Mouse (Mus musculus) kidney, embryonic 16.5 days (tissue): ENCODE measurements around the gene Ldlrad3. TPM values are rescaled to one million over a fixed set of nuclear protein-coding genes. Genes with fewer than 3 reads are reported as not detected.

Experiments
- ATAC-seq: fragments of 200-750 bp; cut with Nextera tagmentation; 2 replicates; pipeline ENCODE4 v1.8.0; 2017; ENCODE audit warnings: moderate TSS enrichment; ENCODE audit not compliant: low FRiP score, low TSS enrichment
- H3K27ac ChIP-seq: fragments of 300-500 bp; sonication (generic); 2 replicates; pipeline ENCODE4 v1.5.1; 2014; ENCODE audit warnings: low read length
- H3K27me3 ChIP-seq: fragments of 300-500 bp; sonication (generic); 2 replicates; pipeline ENCODE4 v1.6.1; 2014; ENCODE audit warnings: low read length, control low read depth, mixed read lengths; ENCODE audit not compliant: insufficient read depth
- H3K36me3 ChIP-seq: fragments of 300-500 bp; sonication (generic); 2 replicates; pipeline ENCODE4 v1.6.1; 2014; ENCODE audit warnings: low read length, control low read depth, mixed read lengths; ENCODE audit not compliant: insufficient read depth
- H3K4me1 ChIP-seq: fragments of 300-500 bp; sonication (generic); 2 replicates; pipeline ENCODE4 v1.6.1; 2014; ENCODE audit warnings: low read length, control low read depth, mixed read lengths; ENCODE audit not compliant: insufficient read depth
- H3K4me2 ChIP-seq: fragments of 300-500 bp; sonication (generic); replicated peaks from 2 replicates; pipeline ENCODE4 v1.6.1; 2014; ENCODE audit warnings: low read depth, low read length
- H3K4me3 ChIP-seq: fragments of 300-500 bp; sonication (generic); 2 replicates; pipeline ENCODE4 v1.5.1; 2014; ENCODE audit warnings: mild to moderate bottlenecking, low read length
- H3K9ac ChIP-seq: fragments of 300-500 bp; sonication (generic); replicated peaks from 2 replicates; pipeline ENCODE4 v1.6.1; 2014; ENCODE audit warnings: low read length
- H3K9me3 ChIP-seq: fragments of 300-500 bp; sonication (generic); 2 replicates; pipeline ENCODE4 v1.6.1; 2016; ENCODE audit warnings: low read length, control low read depth
- WGBS: fragments of 180-500 bp; shearing (Covaris S2); extraction: QIAGEN DNeasy Blood & Tissue Kit; methylation state at CpG from one replicate; pipeline ENCODE4 v1.1.7; 2014; 5-methylcytosine and 5-hydroxymethylcytosine counted together
- polyA plus RNA-seq: library from polyadenylated mRNA; unstranded; fragments of >200 nt; fragmentation: Nextera tagmentation; extraction: Ambion mirVana; gene quantifications from 2 replicates; pipeline ENCODE4 v1.2.1, GENCODE M21; 2015

Gene Ldlrad3
- 38.3 and 42.5 TPM in 2 replicates for polyA plus RNA-seq

GRCm38 (mm10) chr2:102185951-102186561 is at the start of gene Ldlrad3:
Ldlrad3 (minus strand) TSS chr2:102186385.
- no peaks in the 10 kb centered on the region for H3K9me3 ChIP-seq
- 0% methylated on average over 60 of the region's 77 CpGs for WGBS
- peak within 1 kb of the TSS; percentile 86 for H3K9ac ChIP-seq
- peak within 1 kb of the TSS; percentile 75 for H3K4me3 ChIP-seq
- H3K27ac ChIP-seq: peak within 1 kb of the TSS; percentile 92
- no peaks in the 10 kb centered on the region for H3K27me3 ChIP-seq
- H3K36me3 ChIP-seq: no peaks in the 10 kb centered on the region
- H3K4me1 ChIP-seq: peaks cover 25% of the 10 kb centered on the region
- peak; percentile 97 for ATAC-seq
- peak within 1 kb of the TSS; percentile 85 for H3K4me2 ChIP-seq

GRCm38 (mm10) chr2:102231470-102231869 is 45.3 kb upstream of the Ldlrad3 start:
- H3K36me3 ChIP-seq: no peaks in the 10 kb centered on the region
- no peaks in the 10 kb centered on the region for H3K27me3 ChIP-seq
- WGBS: 44% methylated on average over 5 of the region's 5 CpGs

GRCm38 (mm10) chr2:102229126-102229525 is 42.9 kb upstream of the Ldlrad3 start:
- Histone ChIP-seq H3K36me3 (no peaks in the 10 kb centered on the region), H3K9me3 (no peaks in the 10 kb centered on the region), H3K27ac (no peak overlapping the region), H3K9ac (no peak overlapping the region), H3K27me3 (no peaks in the 10 kb centered on the region), H3K4me2 (no peak overlapping the region), H3K4me1 (peaks cover 12% of the 10 kb centered on the region), H3K4me3 (no peak overlapping the region)
- 93% methylated on average over 2 of the region's 2 CpGs for WGBS
- ATAC-seq: no peak

More at GRCm38 (mm10) chr2:102231470-102231869, 45.3 kb upstream of the Ldlrad3 start:
- no peak overlapping the region for H3K4me2 ChIP-seq
- peak overlapping the region; percentile 36; the same call in 1 of the 2 replicates for H3K27ac ChIP-seq
- peaks cover 12% of the 10 kb centered on the region for H3K4me1 ChIP-seq
- H3K9ac ChIP-seq: peak overlapping the region; percentile 7
- no peaks in the 10 kb centered on the region for H3K9me3 ChIP-seq
- peak; percentile 92 for ATAC-seq
- no peak overlapping the region for H3K4me3 ChIP-seq

- Histone ChIP-seq H3K36me3 (no peaks in the 10 kb centered on the region), H3K9ac (no peak overlapping the region), H3K27me3 (no peaks in the 10 kb centered on the region), H3K4me1 (peaks cover 15% of the 10 kb centered on the region), H3K9me3 (no peaks in the 10 kb centered on the region), H3K27ac (no peak overlapping the region), H3K4me2 (no peak overlapping the region), H3K4me3 (no peak overlapping the region)
- WGBS: 69% methylated on average over 5 of the region's 5 CpGs
- no peak for ATAC-seq
Observed at GRCm38 (mm10) chr2:102228331-102228730, 42.1 kb upstream of the Ldlrad3 start.

GRCm38 (mm10) chr2:102227839-102228238 is 41.7 kb upstream of the Ldlrad3 start:
- Histone ChIP-seq H3K27ac (no peak overlapping the region), H3K4me2 (no peak overlapping the region), H3K36me3 (no peaks in the 10 kb centered on the region), H3K4me3 (no peak overlapping the region), H3K27me3 (no peaks in the 10 kb centered on the region), H3K9ac (no peak overlapping the region), H3K4me1 (peaks cover 19% of the 10 kb centered on the region), H3K9me3 (no peaks in the 10 kb centered on the region)
- WGBS: 84% methylated on average over 8 of the region's 8 CpGs
- no peak for ATAC-seq

GRCm38 (mm10) chr2:102226274-102226673 is 40.1 kb upstream of the Ldlrad3 start:
- no peak overlapping the region for H3K4me3 ChIP-seq

GRCm38 (mm10) chr2:102223355-102224128 is 37.4 kb upstream of the Ldlrad3 start:
- 0 out of 2 replicates have a peak, but pooled peaks cover 3% of the 10 kb centered on the region for H3K9me3 ChIP-seq
- H3K36me3 ChIP-seq: no peaks in the 10 kb centered on the region
- 34% methylated on average over 11 of the region's 11 CpGs for WGBS
- no peak overlapping the region for H3K4me2 ChIP-seq
- H3K4me3 ChIP-seq: no peak overlapping the region
- H3K27me3 ChIP-seq: no peaks in the 10 kb centered on the region
- H3K27ac ChIP-seq: no peak overlapping the region
- H3K9ac ChIP-seq: no peak overlapping the region
- peaks cover 10% of the 10 kb centered on the region; the same call in 1 of the 2 replicates for H3K4me1 ChIP-seq
- ATAC-seq: no peak

More at GRCm38 (mm10) chr2:102226274-102226673, 40.1 kb upstream of the Ldlrad3 start:
- WGBS: 73% methylated on average over 15 of the region's 15 CpGs
- no peak for ATAC-seq
- Histone ChIP-seq H3K4me2 (no peak overlapping the region), H3K27ac (no peak overlapping the region), H3K9me3 (0 out of 2 replicates have a peak, but pooled peaks cover 2% of the 10 kb centered on the region), H3K27me3 (no peaks in the 10 kb centered on the region), H3K36me3 (no peaks in the 10 kb centered on the region), H3K4me1 (peaks cover 12% of the 10 kb centered on the region), H3K9ac (no peak overlapping the region)

- WGBS: 48% methylated on average over 3 of the region's 3 CpGs
- H3K4me2 ChIP-seq: no peak overlapping the region
- H3K36me3 ChIP-seq: no peaks in the 10 kb centered on the region
Observed at GRCm38 (mm10) chr2:102222749-102223148, 36.6 kb upstream of the Ldlrad3 start.

GRCm38 (mm10) chr2:102216817-102217216 is 30.6 kb upstream of the Ldlrad3 start:
- Histone ChIP-seq H3K4me1 (peaks cover 7% of the 10 kb centered on the region), H3K27me3 (no peaks in the 10 kb centered on the region), H3K9ac (no peak overlapping the region), H3K4me2 (no peak overlapping the region), H3K4me3 (no peak overlapping the region), H3K27ac (no peak overlapping the region), H3K9me3 (0 out of 2 replicates have a peak, but pooled peaks cover 3% of the 10 kb centered on the region), H3K36me3 (no peaks in the 10 kb centered on the region)
- 91% methylated on average over 1 of the region's 1 CpGs for WGBS
- ATAC-seq: no peak

More at GRCm38 (mm10) chr2:102222749-102223148, 36.6 kb upstream of the Ldlrad3 start:
- ATAC-seq: no peak
- H3K4me1 ChIP-seq: peaks cover 10% of the 10 kb centered on the region; the same call in 1 of the 2 replicates
- H3K9me3 ChIP-seq: 0 out of 2 replicates have a peak, but pooled peaks cover 3% of the 10 kb centered on the region
- H3K9ac ChIP-seq: no peak overlapping the region
- no peaks in the 10 kb centered on the region for H3K27me3 ChIP-seq
- H3K4me3 ChIP-seq: no peak overlapping the region
- no peak overlapping the region for H3K27ac ChIP-seq
